Mouse (Mus musculus) stomach, embryonic 14.5 days (tissue): ENCODE data around the gene Teddm3. TPM values are rescaled to one million over a fixed set of nuclear protein-coding genes. Genes with fewer than 3 reads are reported as not detected.

Source experiments
- ATAC-seq: fragments of 200-750 bp; cut with Nextera tagmentation; 2 replicates; pipeline ENCODE4 v1.8.0; 2017; ENCODE audit warnings: low read depth, moderate TSS enrichment; ENCODE audit not compliant: insufficient number of reproducible peaks, insufficient read depth, low FRiP score
- H3K27ac ChIP-seq: fragments of 300-500 bp; sonication (generic); 2 replicates; pipeline ENCODE4 v1.5.1; 2014; ENCODE audit warnings: mild to moderate bottlenecking, low read length, moderate library complexity, mixed read lengths
- H3K27me3 ChIP-seq: fragments of 300-500 bp; sonication (generic); 2 replicates; pipeline ENCODE4 v1.6.1; 2014; ENCODE audit warnings: low read length, control low read depth, mixed read lengths; ENCODE audit not compliant: control insufficient read depth, insufficient read depth
- H3K36me3 ChIP-seq: fragments of 300-500 bp; sonication (generic); 2 replicates; pipeline ENCODE4 v1.6.1; 2014; ENCODE audit warnings: mild to moderate bottlenecking, control low read depth, low read length, moderate library complexity, mixed read lengths; ENCODE audit not compliant: control insufficient read depth, insufficient read depth
- H3K4me1 ChIP-seq: fragments of 300-500 bp; sonication (generic); 2 replicates; pipeline ENCODE4 v1.6.1; 2014; ENCODE audit warnings: low read length, control low read depth, mixed read lengths; ENCODE audit not compliant: control insufficient read depth, insufficient read depth
- H3K4me2 ChIP-seq: fragments of 300-500 bp; sonication (generic); replicated peaks from 2 replicates; pipeline ENCODE4 v1.6.1; 2014; ENCODE audit warnings: low read depth, low read length, control low read depth
- H3K4me3 ChIP-seq: fragments of 300-500 bp; sonication (generic); 2 replicates; pipeline ENCODE4 v1.5.1; 2014; ENCODE audit warnings: low read depth, low read length, control low read depth
- H3K9ac ChIP-seq: fragments of 300-500 bp; sonication (generic); replicated peaks from 2 replicates; pipeline ENCODE4 v1.6.1; 2014; ENCODE audit warnings: low read depth, mild to moderate bottlenecking, control low read depth, low read length, moderate library complexity, mixed read lengths
- H3K9me3 ChIP-seq: fragments of 300-500 bp; sonication (generic); 2 replicates; pipeline ENCODE4 v1.6.1; 2016; ENCODE audit warnings: low read depth, low read length, control low read depth; ENCODE audit not compliant: control insufficient read depth
- WGBS: fragments of 180-500 bp; shearing (Covaris S2); extraction: QIAGEN DNeasy Blood & Tissue Kit; methylation state at CpG from one replicate; pipeline ENCODE4 v1.1.7; 2014; 5-methylcytosine and 5-hydroxymethylcytosine counted together
- polyA plus RNA-seq: library from polyadenylated mRNA; unstranded; fragments of >200 nt; fragmentation: Nextera tagmentation; extraction: Ambion mirVana; gene quantifications from 2 replicates; pipeline ENCODE4 v1.2.1, GENCODE M21; 2014

The Teddm3 gene
- polyA plus RNA-seq, 1 experiment from 2014 or later: 0.55 TPM

DNA sequence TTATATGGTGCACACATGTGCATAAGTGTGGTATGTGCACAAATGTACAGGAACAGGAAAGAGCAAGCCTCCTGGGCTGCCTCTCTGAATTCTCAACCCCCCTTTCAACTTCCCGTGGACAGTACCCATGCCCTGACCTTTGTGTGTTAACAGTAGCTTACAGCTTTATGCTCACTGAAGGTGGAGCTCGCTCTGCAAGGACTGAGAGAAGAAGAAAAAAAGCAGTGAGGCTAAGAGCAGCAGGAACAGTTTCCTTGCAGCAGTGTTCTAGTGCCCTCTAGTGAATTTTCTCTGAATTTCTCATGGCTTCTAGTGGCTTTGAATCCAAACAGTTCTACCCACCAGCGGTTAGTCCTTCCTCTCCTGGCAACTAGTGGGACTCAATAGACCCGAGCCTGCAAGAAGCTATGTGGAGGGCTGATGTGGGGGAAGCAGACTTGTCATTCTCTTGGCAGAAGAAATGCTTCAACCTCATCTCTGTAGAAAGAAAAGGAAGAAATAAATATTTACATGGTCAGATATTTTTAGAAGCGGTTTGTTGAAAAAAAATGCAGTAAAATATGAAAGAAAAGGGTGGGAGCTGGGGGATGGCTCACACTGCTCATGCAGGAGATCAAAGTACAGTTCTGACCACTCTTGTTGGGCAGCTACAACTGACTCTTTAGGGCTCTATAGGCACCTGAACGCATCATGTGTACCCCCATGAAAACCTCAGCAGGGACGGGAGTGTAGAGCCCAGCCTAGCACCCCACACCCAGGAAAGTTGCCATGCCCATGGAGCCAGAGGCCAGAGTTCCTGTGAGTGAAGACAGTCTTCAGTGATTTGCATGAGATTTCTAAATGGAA, 38.9 kb upstream of the Teddm3 start:
- Histone ChIP-seq H3K27ac (no peak overlapping the region), H3K4me3 (no peak overlapping the region), H3K36me3 (no peaks in the 10 kb centered on the region), H3K9me3 (no peaks in the 10 kb centered on the region), H3K27me3 (no peaks in the 10 kb centered on the region), H3K4me2 (no peak overlapping the region), H3K9ac (no peak overlapping the region), H3K4me1 (no peaks in the 10 kb centered on the region; the same call in 1 of the 2 replicates)
- 27% methylated on average over 7 of the region's 7 CpGs for WGBS
- peak; percentile 68 for ATAC-seq

DNA sequence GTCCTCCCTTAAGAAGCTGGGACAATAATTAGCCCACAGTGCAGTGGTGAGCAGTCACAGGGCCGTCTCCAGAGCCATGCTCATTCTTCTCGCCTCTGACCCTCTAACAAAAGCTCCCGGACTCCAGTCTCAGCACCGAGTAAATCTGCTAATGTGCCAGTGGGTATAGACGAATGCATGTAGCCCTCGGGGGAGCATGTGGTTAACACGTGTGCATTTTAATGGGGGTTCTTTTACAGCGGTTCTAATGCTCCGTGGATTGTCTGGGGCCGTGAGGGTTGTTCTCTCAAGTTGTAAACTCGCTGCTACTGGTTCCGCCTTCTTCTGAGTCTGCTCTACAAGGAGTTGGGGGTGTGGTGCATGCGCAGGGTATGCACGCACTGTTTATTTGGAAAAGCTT, 37.8 kb upstream of the Teddm3 start:
- Histone ChIP-seq H3K9me3 (no peaks in the 10 kb centered on the region), H3K4me1 (no peaks in the 10 kb centered on the region; the same call in 1 of the 2 replicates), H3K4me3 (no peak overlapping the region), H3K27ac (no peak overlapping the region), H3K36me3 (no peaks in the 10 kb centered on the region), H3K27me3 (no peaks in the 10 kb centered on the region), H3K4me2 (no peak overlapping the region), H3K9ac (no peak overlapping the region)
- no peak for ATAC-seq
- WGBS: 73% methylated on average over 14 of the region's 14 CpGs

DNA sequence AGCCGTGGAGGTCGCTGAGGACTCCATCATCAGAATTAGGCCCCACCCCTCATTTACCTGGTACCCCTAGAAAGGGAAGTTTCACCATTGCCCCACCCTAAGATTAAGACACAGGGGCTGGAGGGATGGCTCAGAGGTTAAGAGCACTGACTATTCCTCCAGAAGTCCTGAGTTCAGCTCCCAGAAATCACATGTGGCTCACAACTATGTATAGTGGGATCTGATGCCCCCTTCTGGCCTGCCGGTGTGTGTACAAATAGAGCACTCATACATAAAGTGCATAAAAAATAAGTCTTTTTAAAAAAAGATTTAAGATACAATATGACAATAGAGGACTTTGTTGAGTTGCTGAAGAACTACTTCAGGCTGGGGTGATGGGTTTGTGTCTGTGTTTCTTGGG, 34.5 kb upstream of the Teddm3 start:
- WGBS: 82% methylated on average over 3 of the region's 3 CpGs

DNA sequence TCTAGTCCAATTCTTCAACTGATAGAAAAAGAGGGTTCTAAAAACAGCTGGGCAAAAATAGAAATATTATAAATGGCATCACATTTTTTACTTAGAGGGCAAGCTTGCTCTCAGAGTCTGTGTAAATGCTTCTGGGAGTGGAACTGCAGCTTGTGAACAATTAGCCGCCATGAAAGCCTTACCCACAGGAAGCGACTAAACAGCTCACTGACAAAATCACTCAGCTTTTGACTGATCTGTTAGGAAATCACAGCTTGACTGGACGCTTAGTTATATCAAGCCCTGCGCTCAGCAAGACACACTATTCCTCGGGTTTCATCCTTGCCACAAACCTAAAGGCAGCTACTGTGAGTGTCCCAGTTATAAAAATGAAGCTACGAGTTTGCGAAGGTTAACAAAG, 33.8 kb upstream of the Teddm3 start:
- WGBS: 49% methylated on average over 7 of the region's 7 CpGs
- H3K4me3 ChIP-seq: no peak overlapping the region
- no peak overlapping the region for H3K27ac ChIP-seq
- no peak overlapping the region for H3K4me2 ChIP-seq
- no peak overlapping the region for H3K9ac ChIP-seq
- ATAC-seq: no peak
- H3K4me1 ChIP-seq: no peaks in the 10 kb centered on the region; the same call in 1 of the 2 replicates
- no peaks in the 10 kb centered on the region for H3K36me3 ChIP-seq
- H3K27me3 ChIP-seq: no peaks in the 10 kb centered on the region
- H3K9me3 ChIP-seq: no peaks in the 10 kb centered on the region

More for the DNA sequence above, 34.5 kb upstream of the Teddm3 start:
- no peak for ATAC-seq
- no peak overlapping the region for H3K4me3 ChIP-seq
- H3K4me2 ChIP-seq: no peak overlapping the region
- H3K4me1 ChIP-seq: no peaks in the 10 kb centered on the region; the same call in 1 of the 2 replicates
- no peaks in the 10 kb centered on the region for H3K27me3 ChIP-seq
- no peaks in the 10 kb centered on the region for H3K36me3 ChIP-seq
- H3K27ac ChIP-seq: no peak overlapping the region
- no peak overlapping the region for H3K9ac ChIP-seq
- no peaks in the 10 kb centered on the region for H3K9me3 ChIP-seq

DNA sequence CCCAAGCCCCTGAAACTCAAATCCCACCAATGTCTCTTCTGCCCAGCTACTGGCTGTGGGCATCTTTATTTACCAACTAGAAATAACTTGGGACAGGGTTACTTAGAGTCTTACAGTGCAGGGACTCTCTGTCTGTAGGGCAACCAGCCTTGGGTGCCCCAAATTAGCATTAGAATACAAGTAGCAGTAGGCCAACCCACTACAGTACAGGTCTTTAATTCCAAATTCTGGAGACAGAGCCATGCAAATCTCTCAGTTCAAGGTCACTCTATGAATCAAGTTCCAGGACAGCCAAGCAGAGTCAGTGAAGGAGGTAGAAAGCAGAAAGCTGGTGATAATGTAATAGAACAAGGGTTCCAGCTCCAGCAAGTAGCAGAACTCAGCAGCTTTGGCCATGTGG, 30.9 kb upstream of the Teddm3 start:
- Histone ChIP-seq H3K4me1 (no peaks in the 10 kb centered on the region), H3K27ac (no peak overlapping the region), H3K9ac (no peak overlapping the region), H3K4me3 (no peak overlapping the region), H3K4me2 (no peak overlapping the region), H3K36me3 (no peaks in the 10 kb centered on the region), H3K9me3 (no peaks in the 10 kb centered on the region), H3K27me3 (no peaks in the 10 kb centered on the region)
- no peak for ATAC-seq

DNA sequence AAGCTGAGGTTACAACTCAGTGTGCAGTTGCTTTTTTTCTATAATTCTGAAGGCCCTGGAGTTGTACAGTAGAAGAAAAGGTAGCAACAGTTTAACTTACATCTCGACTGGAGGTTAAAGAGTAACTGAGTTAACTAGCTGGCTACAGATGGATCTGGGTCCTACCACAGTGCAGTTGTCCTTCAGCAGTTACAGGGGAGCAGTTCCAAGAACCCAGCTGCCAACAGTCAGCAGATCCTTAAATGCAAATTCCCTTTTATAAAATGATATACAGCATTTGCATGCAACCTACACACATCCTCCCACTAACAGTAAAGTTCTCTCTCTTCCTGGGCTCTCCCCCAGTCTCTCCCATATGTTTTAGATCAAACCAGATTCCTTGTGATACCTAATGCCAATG, 28.3 kb upstream of the Teddm3 start:
- WGBS: 61% methylated on average over 1 of the region's 1 CpGs
- no peaks in the 10 kb centered on the region for H3K36me3 ChIP-seq
- ATAC-seq: no peak
- H3K27me3 ChIP-seq: no peaks in the 10 kb centered on the region
- H3K9ac ChIP-seq: no peak overlapping the region
- no peak overlapping the region for H3K4me3 ChIP-seq
- H3K4me2 ChIP-seq: no peak overlapping the region
- H3K4me1 ChIP-seq: no peaks in the 10 kb centered on the region
- H3K27ac ChIP-seq: no peak overlapping the region
- H3K9me3 ChIP-seq: no peaks in the 10 kb centered on the region

DNA sequence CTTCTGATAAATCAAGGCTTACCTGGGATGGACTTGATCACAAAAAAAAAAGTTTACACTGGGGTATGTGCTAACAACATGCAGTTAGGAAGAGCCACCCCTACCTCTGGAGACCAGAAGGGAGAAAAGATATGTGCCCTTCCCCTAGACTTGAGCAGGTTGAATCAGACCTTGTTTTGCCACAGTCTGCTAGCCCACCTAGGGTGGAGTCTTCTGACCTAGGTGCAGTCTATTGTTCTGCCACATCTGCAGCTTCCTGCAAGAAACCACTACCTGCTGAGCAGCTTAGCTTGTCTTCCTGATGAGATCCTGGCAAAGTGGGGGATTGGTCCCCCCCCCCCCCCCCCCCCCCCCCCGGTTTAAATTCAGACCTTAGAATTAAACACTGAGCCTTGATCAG, 21.4 kb upstream of the Teddm3 start:
- no peaks in the 10 kb centered on the region for H3K36me3 ChIP-seq
- H3K4me3 ChIP-seq: no peak overlapping the region
- WGBS: no CpG with 5 or more reads among the region's 1 CpGs
- no peaks in the 10 kb centered on the region for H3K4me1 ChIP-seq
- no peak overlapping the region for H3K27ac ChIP-seq
- ATAC-seq: no peak
- no peak overlapping the region for H3K4me2 ChIP-seq
- no peaks in the 10 kb centered on the region for H3K9me3 ChIP-seq
- no peaks in the 10 kb centered on the region for H3K27me3 ChIP-seq
- no peak overlapping the region for H3K9ac ChIP-seq

DNA sequence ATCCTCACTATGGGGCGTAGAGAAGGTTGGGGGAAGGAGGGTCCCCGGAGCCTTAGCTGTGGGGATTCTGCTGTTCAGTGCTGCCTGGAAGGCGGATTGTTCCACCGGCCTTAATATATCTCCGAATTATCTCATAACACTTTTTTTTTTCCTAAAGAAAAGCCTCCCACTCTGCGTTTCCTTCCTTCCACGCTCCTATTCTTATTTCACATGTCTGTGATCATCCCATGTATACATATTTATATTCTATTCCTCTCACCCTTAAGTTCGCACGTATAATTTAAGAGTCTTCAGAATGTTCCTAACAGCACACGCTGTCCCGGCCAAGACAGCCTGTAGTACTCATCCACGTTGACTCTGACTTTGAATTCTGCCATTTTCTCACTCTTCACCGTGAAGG, 14.9 kb upstream of the Teddm3 start:
- no peak overlapping the region for H3K4me3 ChIP-seq
- 86% methylated on average over 13 of the region's 13 CpGs for WGBS
- H3K4me1 ChIP-seq: no peaks in the 10 kb centered on the region

More for the DNA sequence above, 14.9 kb upstream of the Teddm3 start:
- no peaks in the 10 kb centered on the region for H3K9me3 ChIP-seq
- ATAC-seq: no peak
- no peaks in the 10 kb centered on the region for H3K27me3 ChIP-seq
- no peaks in the 10 kb centered on the region for H3K36me3 ChIP-seq
- no peak overlapping the region for H3K4me2 ChIP-seq
- H3K27ac ChIP-seq: no peak overlapping the region
- no peak overlapping the region for H3K9ac ChIP-seq
